Mouse (Mus musculus) lung, adult 2 months (tissue): ENCODE measurements around the gene Creg2.

Source experiments
- CTCF ChIP-seq: fragments of 200-500 bp; IDR thresholded peaks from 2 replicates; pipeline ENCODE4 v1.5.1; 2011; ENCODE audit warnings: mild to moderate bottlenecking, low read length, control low read depth; ENCODE audit not compliant: insufficient read depth
- POLR2A ChIP-seq: fragments of 200-500 bp; IDR thresholded peaks from 2 replicates; pipeline ENCODE4 v1.6.1; 2011; ENCODE audit warnings: low read depth, mild to moderate bottlenecking, control low read depth, low read length, borderline replicate concordance; ENCODE audit errors: extremely low read depth

DNA sequence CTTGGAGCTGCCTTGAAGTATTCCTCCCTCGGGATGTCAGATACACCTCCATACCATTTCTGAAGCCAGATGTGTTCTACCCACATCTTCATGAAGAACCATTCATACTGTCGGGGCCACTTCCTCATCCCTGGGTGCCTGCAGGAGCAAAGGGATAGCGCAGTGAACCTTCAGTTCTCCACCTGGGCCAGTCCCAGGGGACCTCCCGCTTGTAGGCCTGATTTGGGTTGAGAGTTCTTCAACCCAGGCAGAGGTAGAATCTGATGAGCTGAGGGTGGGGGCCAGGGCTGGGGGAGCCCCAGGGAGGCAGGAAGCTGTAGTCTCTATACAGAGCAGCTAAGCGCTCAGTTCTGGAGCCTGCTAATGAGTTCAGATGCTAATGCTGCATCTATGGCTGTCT is 28.2 kb downstream of the Creg2 start:
- TF ChIP-seq CTCF (no peak), POLR2A (no peak)
